Mouse (Mus musculus) midbrain, postnatal 0 days (tissue): ENCODE measurements at regions not wholly inside any gene's neighbourhood (a gene's known extent, or its start where the extent isn't known, plus 50 kb on each side); places are given as distances from the start of the nearest gene placed in this dataset.
A peak's percentile ranks its signal among the peaks of the same experiment; 100 is the strongest.

Source experiments
- ATAC-seq: fragments of 200-750 bp; cut with Nextera tagmentation; 2 replicates; pipeline ENCODE4 v1.8.0; 2017; ENCODE audit warnings: moderate number of reproducible peaks, mild to moderate bottlenecking, moderate TSS enrichment, moderate library complexity; ENCODE audit not compliant: low FRiP score
- DNase-seq: peaks from one replicate; pipeline ENCODE4 v3.0.0-alpha.2; 2015; ENCODE audit warnings: low spot score
- H3K27ac ChIP-seq: fragments of 300-500 bp; sonication (generic); 2 replicates; pipeline ENCODE4 v1.5.1; 2014; ENCODE audit warnings: low read depth, mild to moderate bottlenecking, low read length, mixed read lengths
- H3K27me3 ChIP-seq: fragments of 300-500 bp; sonication (generic); 2 replicates; pipeline ENCODE4 v1.6.1; 2014; ENCODE audit warnings: low read length, control low read depth, mixed read lengths; ENCODE audit not compliant: insufficient read depth
- H3K36me3 ChIP-seq: fragments of 300-500 bp; sonication (generic); 2 replicates; pipeline ENCODE4 v1.6.1; 2014; ENCODE audit warnings: low read length, control low read depth, mixed read lengths; ENCODE audit not compliant: insufficient read depth
- H3K4me1 ChIP-seq: fragments of 300-500 bp; sonication (generic); 2 replicates; pipeline ENCODE4 v1.6.1; 2014; ENCODE audit warnings: mild to moderate bottlenecking, control low read depth, antibody characterized with exemption, low read length, mixed read lengths; ENCODE audit not compliant: insufficient read depth
- H3K4me2 ChIP-seq: fragments of 300-500 bp; sonication (generic); 2 replicates; pipeline ENCODE4 v1.6.1; 2014; ENCODE audit warnings: low read depth, mild to moderate bottlenecking, low read length, mixed read lengths; ENCODE audit not compliant: poor library complexity, severe bottlenecking
- H3K4me3 ChIP-seq: fragments of 300-500 bp; sonication (generic); 2 replicates; pipeline ENCODE4 v1.5.1; 2014; ENCODE audit warnings: low read depth, mild to moderate bottlenecking, low read length, moderate library complexity
- H3K9ac ChIP-seq: fragments of 300-500 bp; sonication (generic); replicated peaks from 2 replicates; pipeline ENCODE4 v1.6.1; 2014; ENCODE audit warnings: mild to moderate bottlenecking, low read length, moderate library complexity, mixed read lengths; ENCODE audit not compliant: poor library complexity, severe bottlenecking
- H3K9me3 ChIP-seq: fragments of 300-500 bp; sonication (generic); 2 replicates; pipeline ENCODE4 v1.6.1; 2016; ENCODE audit warnings: low read length, control low read depth
- CTCF ChIP-seq: IDR thresholded peaks from 2 replicates; pipeline ENCODE4 v1.5.1; 2016; ENCODE audit warnings: antibody characterized with exemption, mild to moderate bottlenecking
- WGBS: fragments of 180-500 bp; shearing (Covaris S2); extraction: QIAGEN DNeasy Blood & Tissue Kit; methylation state at CpG from one replicate; pipeline ENCODE4 v1.1.7; 2014; 5-methylcytosine and 5-hydroxymethylcytosine counted together

DNA sequence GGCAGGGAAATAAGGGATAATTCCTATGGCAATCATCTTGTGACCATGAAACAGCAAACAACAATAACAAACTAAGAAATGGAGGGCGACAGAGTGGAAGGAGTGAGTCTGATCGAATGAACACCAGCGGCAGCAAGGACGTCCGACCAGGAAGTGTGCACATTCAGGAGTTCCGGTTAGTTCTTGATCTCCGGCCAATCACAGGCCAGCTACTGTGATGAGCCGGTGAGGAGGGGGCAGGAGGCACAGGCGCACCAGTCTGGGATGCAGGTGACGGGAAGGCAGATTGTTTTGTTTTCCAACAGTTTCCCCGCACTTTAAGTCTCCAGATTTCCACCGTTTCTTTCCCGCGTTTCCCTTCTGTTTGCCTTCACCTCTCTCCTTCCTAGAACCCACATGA lies 50.3 kb upstream of the Hunk start:
- Histone ChIP-seq H3K36me3 (no peaks in the 10 kb centered on the region), H3K9me3 (no peaks in the 10 kb centered on the region), H3K4me1 (no peaks in the 10 kb centered on the region), H3K4me2 (no peak overlapping the region), H3K27ac (no peak overlapping the region), H3K27me3 (no peaks in the 10 kb centered on the region), H3K9ac (no peak overlapping the region), H3K4me3 (no peak overlapping the region)
- ATAC-seq (no peak), DNase-seq (peak; percentile 10)
- no peak for TF ChIP-seq CTCF
- WGBS: 82% methylated on average over 14 of the region's 14 CpGs

DNA sequence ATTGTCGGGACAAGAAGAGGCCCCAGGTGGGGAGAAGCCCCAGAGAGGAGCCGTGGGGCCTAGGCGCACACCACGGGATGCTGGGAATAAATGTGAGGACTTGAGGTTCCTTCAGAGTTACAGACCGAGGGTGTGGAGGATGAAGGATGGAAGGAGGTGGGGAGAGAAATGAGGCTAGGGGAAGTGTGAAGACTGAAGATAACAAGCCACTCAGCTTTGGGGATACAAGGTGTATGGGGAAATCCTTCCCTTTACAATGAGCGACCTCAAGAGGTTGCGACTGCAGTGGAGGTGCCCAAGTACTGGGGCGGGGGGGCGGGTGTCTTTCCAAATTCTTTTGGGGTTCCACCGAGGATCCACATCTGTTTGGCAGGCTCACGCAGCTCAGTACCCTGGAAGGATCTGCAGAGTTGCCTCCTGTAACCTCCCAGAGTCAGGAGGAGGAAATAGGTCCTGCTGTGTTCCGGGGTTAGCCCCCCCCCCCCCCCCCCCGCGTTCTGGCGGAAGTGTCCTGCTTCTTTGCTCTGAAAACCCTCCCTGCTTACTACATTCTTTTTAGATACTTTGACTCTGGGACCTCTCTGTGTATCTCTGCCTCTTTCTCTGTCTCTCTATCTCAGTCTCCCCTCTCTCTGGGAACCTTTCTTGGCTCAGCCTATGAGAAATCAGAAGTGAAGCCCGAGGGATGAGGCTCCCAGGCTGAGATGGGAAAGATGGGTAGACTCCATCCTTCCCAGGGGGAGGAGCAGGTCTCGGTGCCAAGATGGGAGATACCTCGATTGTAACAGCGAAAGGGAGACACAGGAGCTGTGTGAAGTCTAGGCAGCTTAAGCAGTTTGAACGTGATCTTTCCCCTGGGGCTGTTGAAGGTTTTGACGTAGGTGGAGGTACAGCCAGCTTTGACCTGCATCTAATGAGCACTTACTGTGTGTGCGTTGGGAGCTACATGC lies 49.8 kb upstream of the Scaf4 start:
- H3K4me3 ChIP-seq: no peak overlapping the region
- no peak for ATAC-seq
- WGBS: 54% methylated on average over 20 of the region's 22 CpGs

More for the DNA sequence above, 49.8 kb upstream of the Scaf4 start:
- Histone ChIP-seq H3K9me3 (no peaks in the 10 kb centered on the region), H3K27me3 (no peaks in the 10 kb centered on the region), H3K4me2 (no peak overlapping the region), H3K27ac (no peak overlapping the region), H3K36me3 (no peaks in the 10 kb centered on the region), H3K4me1 (no peaks in the 10 kb centered on the region), H3K9ac (no peak overlapping the region)
- DNase-seq: no peak
- no peak for TF ChIP-seq CTCF
